Mouse (Mus musculus) cerebellum, adult 9-11 months (tissue): ENCODE results near the gene Gm21616.
"Not testable (repeated sequence)": the region's sequence is repeated elsewhere in the genome, so short reads cannot be mapped to it uniquely, and the experiment has no call there.

Experiments used
- DNase-seq: peaks from one replicate; pipeline ENCODE4 v3.0.0; 2022

The Gm21616 gene

DNA sequence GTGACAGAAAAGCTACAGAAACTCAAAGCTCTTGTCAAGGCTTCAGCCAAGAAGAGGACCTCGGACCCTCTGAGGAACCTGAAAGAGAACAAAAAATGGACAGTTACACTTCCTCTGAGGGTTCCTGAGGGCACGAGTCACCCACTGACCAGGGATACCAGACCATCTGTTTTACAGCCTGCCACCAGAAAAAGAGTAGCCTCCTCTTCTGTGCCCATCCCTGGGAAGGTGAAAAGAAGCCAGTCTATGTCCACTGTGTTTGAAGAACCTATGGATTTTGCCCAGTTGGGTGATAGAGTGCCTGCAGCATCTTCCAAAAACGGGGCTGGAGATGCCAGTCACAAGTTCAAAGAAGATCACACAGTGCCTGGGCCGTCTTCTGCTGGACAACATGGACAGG lies at the start of gene Gm21616:
Gene Gm21616, plus strand, starts transcription at position 301 of the 400 bp plus-strand sequence.
- DNase-seq, result not testable (repeated sequence)
